Mouse (Mus musculus): Measurements from ENCODE around the gene Krtap1-5. TPM values are rescaled to one million over a fixed set of nuclear protein-coding genes. Genes with fewer than 3 reads are reported as not detected.

Gene Krtap1-5
- polyA plus RNA-seq, 1 experiment: not detected

DNA sequence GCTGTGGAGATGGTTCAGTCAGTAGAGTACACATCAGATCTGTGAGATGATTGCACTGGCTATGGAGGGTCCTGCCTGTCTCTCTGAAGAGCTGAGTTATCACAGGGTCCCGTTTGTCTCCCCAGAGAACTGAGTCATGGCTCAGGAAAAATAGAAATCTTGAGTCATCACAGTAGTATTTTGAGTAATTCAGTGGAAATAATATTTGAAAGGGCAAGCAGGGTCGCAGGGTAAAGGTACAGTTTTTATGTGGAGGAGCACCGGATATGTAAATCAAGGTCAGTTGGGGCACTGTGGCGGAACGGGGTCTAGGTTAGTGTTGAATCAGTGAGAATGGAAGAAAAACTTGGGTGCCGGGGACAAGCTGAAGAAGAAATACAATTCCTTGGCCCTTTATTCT is 18.2 kb downstream of the Krtap1-5 start:
- Histone ChIP-seq H3K27ac (replicated peaks; ENCODE audit: low read depth, low read length) (no peak overlapping the region), H3K4me3 (ENCODE audit: insufficient read depth, low read depth, low read length) (no peak overlapping the region), H3K4me1 (ENCODE audit: control insufficient read depth, insufficient read depth, insufficient read length, low read length) (no peaks in the 10 kb centered on the region)

DNA sequence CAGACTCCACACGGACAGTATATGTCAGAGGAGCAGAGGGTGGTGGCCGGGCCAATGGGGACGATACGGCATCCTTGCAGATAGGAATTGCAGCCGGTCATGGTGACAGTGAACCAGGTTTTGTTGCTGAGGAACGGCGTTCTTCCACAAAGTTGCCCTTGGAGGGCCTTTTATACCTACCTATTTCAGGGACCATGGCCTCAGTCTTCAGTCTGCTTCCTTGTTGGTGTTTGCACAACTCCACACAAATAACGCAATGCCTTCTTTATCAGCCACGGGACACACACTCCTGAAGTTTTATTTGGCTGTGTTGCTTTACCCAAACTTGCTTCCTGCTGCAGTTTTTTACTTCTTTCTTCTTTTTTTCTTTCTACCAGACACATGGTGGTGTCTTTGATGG is 21.4 kb downstream of the Krtap1-5 start, which contains the start of gene Gm11939:
Gene Gm11939 (minus strand): TSS at position 101 of the 400 bp plus-strand sequence.
- Histone ChIP-seq H3K4me1 (ENCODE audit: control insufficient read depth, insufficient read depth, insufficient read length, low read length) (no peaks in the 10 kb centered on the region), H3K27ac (replicated peaks; ENCODE audit: low read depth, low read length) (no peak within 1 kb of the TSS), H3K4me3 (ENCODE audit: insufficient read depth, low read depth, low read length) (no peak within 1 kb of the TSS)

DNA sequence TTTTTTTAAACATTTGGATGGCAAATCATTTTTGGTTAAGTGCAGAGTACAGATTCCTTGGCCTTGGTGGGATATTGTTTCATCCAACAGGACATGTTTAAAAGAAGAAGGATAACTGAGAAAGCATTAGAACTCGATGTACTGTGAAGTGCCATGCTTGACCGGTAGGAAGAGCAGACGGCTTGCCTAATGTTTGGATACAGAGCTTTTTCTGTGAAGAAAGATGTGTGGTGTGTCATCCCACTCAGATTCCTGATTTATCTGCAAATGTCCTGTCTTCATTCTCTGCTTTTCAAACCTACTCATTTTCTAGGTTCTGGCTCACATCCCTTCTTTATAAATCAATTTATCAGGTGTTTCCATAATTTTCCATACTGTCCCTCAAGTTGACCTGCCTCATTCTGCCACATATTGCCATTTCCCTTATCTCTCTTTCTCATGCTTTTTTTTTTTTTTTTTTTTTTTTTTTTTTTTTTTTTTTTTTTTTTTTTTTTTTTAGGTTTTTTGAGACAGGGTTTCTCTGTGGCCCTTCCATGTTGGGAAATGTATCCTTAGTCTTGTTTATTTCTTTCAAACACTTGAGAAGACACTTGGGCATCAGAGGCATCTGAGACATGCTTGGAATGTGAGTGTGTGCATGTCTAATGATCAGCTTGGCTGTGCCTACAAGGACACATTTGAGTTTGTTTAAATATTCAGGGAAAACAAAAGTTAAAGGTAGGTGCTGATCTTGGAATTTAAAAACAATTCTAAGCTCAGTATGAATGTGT is 22.7 kb downstream of the Krtap1-5 start:
- Histone ChIP-seq H3K4me1 (ENCODE audit: control insufficient read depth, insufficient read depth, insufficient read length, low read length) (no peaks in the 10 kb centered on the region), H3K4me3 (ENCODE audit: insufficient read depth, low read depth, low read length) (no peak overlapping the region), H3K27ac (replicated peaks; ENCODE audit: low read depth, low read length) (no peak overlapping the region)

DNA sequence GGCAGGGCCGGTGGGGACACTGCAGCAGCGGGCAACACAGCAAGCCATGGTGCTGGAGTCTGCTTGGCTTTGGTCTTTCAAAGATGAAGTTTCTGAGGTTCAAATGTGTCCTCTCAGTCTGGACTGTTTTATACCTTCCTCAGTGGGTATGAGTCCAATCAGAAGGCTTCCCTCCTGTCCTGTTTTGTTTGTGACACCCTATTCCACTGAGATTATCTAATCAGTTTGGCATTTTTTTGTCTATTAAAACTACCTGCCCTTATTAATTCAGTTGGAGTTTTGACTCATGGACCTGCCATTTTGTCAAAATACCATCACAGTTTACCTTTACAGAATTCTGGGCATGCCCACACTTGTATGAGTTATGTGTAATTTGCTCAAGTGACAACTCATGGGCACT is 24.1 kb downstream of the Krtap1-5 start, which contains the start of gene Krtap3-2:
Gene Krtap3-2 (minus strand): TSS at position 101 of the 400 bp plus-strand sequence.
- Histone ChIP-seq H3K27ac (replicated peaks; ENCODE audit: low read depth, low read length) (no peak within 1 kb of the TSS), H3K4me3 (ENCODE audit: insufficient read depth, low read depth, low read length) (no peak within 1 kb of the TSS)

DNA sequence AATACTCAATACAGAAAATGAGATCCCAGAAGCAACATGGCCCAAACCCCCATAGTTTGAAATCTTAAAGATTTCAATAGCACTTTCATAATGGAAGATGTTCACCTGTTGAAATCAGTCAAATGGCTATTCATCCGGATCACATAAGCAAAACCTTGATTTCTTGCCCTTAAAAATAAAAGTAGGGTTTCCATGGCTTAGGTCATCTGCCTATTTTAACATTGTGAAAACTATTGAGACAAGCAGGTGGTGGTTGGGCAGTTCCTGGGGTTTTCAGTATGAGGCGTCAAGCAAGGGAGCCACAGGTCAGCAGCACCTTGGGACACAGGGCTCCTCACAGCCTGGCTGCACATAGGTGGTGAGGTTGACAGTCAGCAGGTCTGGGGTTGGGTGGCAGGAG is 24.6 kb downstream of the Krtap1-5 start:
- Histone ChIP-seq H3K27ac (replicated peaks; ENCODE audit: low read depth, low read length) (no peak overlapping the region), H3K4me3 (ENCODE audit: insufficient read depth, low read depth, low read length) (no peak overlapping the region), H3K4me1 (ENCODE audit: control insufficient read depth, insufficient read depth, insufficient read length, low read length) (no peaks in the 10 kb centered on the region)

More for the DNA sequence above, 24.1 kb downstream of the Krtap1-5 start, which contains the start of gene Krtap3-2:
- no peaks in the 10 kb centered on the region for H3K4me1 ChIP-seq (ENCODE audit: control insufficient read depth, insufficient read depth, insufficient read length, low read length)

DNA sequence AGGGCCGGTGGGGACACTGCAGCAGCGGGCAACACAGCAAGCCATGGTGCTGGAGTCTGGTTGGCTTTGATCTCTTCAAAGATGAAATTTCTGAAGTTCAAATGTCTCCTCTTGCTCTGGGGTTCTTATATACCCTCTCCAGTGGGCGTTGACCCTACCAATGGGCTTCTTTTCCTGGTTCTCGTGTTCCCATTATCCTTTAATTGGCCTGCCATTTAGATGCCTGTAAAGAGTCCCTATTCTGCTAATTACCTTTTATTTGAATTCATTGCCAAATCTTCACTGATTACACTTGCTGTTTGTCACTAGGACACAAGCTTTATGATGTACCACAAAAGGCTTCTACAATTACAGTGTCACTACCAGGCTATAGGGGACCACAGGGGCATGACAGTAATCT is 30.1 kb downstream of the Krtap1-5 start, which contains the start of gene Krtap3-3:
Gene Krtap3-3 (minus strand): TSS at position 101 of the 400 bp plus-strand sequence.
- no peak within 1 kb of the TSS for H3K27ac ChIP-seq (replicated peaks; ENCODE audit: low read depth, low read length)
- no peak within 1 kb of the TSS for H3K4me3 ChIP-seq (ENCODE audit: insufficient read depth, low read depth, low read length)
- H3K4me1 ChIP-seq (ENCODE audit: control insufficient read depth, insufficient read depth, insufficient read length, low read length): no peaks in the 10 kb centered on the region

DNA sequence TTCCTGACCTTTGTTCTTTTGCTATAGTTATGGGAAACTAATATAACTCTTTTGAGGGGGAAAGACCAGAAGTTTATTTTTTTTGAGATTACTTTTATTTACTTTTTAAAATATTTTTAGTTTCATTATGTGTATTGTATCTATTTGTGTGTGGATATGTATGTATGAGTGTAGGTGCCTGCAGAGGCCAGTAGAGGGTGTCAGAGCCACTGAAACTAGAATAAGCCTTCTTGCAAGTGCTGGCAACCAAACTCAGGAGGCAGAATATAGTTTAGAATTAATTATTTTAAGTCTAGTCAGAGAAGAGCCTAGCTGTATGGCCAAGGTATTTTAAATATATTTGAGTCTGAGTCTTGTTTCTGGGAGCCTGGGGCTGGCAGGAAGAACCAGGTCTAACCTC is 32.9 kb downstream of the Krtap1-5 start:
- no peak overlapping the region for H3K27ac ChIP-seq (replicated peaks; ENCODE audit: low read depth, low read length)
- no peaks in the 10 kb centered on the region for H3K4me1 ChIP-seq (ENCODE audit: control insufficient read depth, insufficient read depth, insufficient read length, low read length)
- no peak overlapping the region for H3K4me3 ChIP-seq (ENCODE audit: insufficient read depth, low read depth, low read length)

DNA sequence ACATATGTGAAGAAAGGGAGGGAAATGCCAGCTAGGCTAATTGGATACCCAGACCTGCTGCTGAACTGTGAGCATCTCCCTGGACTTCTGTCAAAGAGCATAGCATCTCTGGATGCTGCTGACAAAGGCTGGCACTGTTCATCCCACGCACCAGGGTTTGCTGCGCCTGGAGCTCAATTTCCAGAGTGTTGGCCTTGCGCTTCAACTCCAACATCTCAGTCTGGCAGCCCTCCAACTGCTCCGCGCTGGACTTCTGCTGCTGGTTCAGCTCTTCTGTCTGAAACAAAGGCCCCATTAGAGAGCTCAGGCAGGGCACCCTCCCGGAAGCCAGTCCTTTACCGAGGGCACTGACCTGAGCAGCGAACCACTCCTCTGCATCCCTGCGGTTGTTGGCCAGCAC is 41.1 kb downstream of the Krtap1-5 start:
- no peak overlapping the region for H3K27ac ChIP-seq (replicated peaks; ENCODE audit: low read depth, low read length)
- no peaks in the 10 kb centered on the region for H3K4me1 ChIP-seq (ENCODE audit: control insufficient read depth, insufficient read depth, insufficient read length, low read length)
- H3K4me3 ChIP-seq (ENCODE audit: insufficient read depth, low read depth, low read length): no peak overlapping the region

Other genes with a start within 250 kb of the Krtap1-5 start
- not detected in 2 replicates for gene Krt26, start 243.1 kb downstream of the Krtap1-5 start, polyA plus RNA-seq (2012; ENCODE audit: insufficient read depth, insufficient read length, missing spikeins)
- gene Krt27, start 229.9 kb downstream of the Krtap1-5 start, polyA plus RNA-seq (2012; ENCODE audit: insufficient read depth, insufficient read length, missing spikeins): not detected in 2 replicates
- not detected in 2 replicates for gene Krt28, start 206.1 kb downstream of the Krtap1-5 start, polyA plus RNA-seq (2012; ENCODE audit: insufficient read depth, insufficient read length, missing spikeins)
- 19.3 and 23.2 TPM in 2 replicates for gene Krt10, start 191.7 kb downstream of the Krtap1-5 start, polyA plus RNA-seq (2012; ENCODE audit: insufficient read depth, insufficient read length, missing spikeins)
- gene Krt12, start 158.8 kb downstream of the Krtap1-5 start, polyA plus RNA-seq (2012; ENCODE audit: insufficient read depth, insufficient read length, missing spikeins): not detected in 2 replicates
- not detected in 2 replicates for gene Krt20, start 142.9 kb downstream of the Krtap1-5 start, polyA plus RNA-seq (2012; ENCODE audit: insufficient read depth, insufficient read length, missing spikeins)
- gene Krt23, start 87.9 kb downstream of the Krtap1-5 start, polyA plus RNA-seq (2012; ENCODE audit: insufficient read depth, insufficient read length, missing spikeins): not detected in 2 replicates
- not detected in 2 replicates for gene Krt39, start 59.7 kb downstream of the Krtap1-5 start, polyA plus RNA-seq (2012; ENCODE audit: insufficient read depth, insufficient read length, missing spikeins)
- gene Krt40, start 37.9 kb downstream of the Krtap1-5 start, polyA plus RNA-seq (2012; ENCODE audit: insufficient read depth, insufficient read length, missing spikeins): not detected in 2 replicates
- gene Krtap3-3, start 30.2 kb downstream of the Krtap1-5 start, polyA plus RNA-seq (2012; ENCODE audit: insufficient read depth, insufficient read length, missing spikeins): not detected in 2 replicates
- not detected in 2 replicates for gene Krtap3-2, start 24.2 kb downstream of the Krtap1-5 start, polyA plus RNA-seq (2012; ENCODE audit: insufficient read depth, insufficient read length, missing spikeins)
- not detected in 2 replicates for gene Gm11939, start 21.6 kb downstream of the Krtap1-5 start, polyA plus RNA-seq (2012; ENCODE audit: insufficient read depth, insufficient read length, missing spikeins)
- not detected in 2 replicates for gene Krtap3-1, start 14.4 kb downstream of the Krtap1-5 start, polyA plus RNA-seq (2012; ENCODE audit: insufficient read depth, insufficient read length, missing spikeins)
- not detected in 2 replicates for gene Krtap1-4, start 2.6 kb upstream of the Krtap1-5 start, polyA plus RNA-seq (2012; ENCODE audit: insufficient read depth, insufficient read length, missing spikeins)
- gene Krtap1-3, start 10.3 kb upstream of the Krtap1-5 start, polyA plus RNA-seq (2012; ENCODE audit: insufficient read depth, insufficient read length, missing spikeins): not detected in 2 replicates
- gene Krtap9-3, start 17.1 kb upstream of the Krtap1-5 start, polyA plus RNA-seq (2012; ENCODE audit: insufficient read depth, insufficient read length, missing spikeins): not detected in 2 replicates
- gene Gm11938, start 22.3 kb upstream of the Krtap1-5 start, polyA plus RNA-seq (2012; ENCODE audit: insufficient read depth, insufficient read length, missing spikeins): not detected in 2 replicates
- gene Gm11937, start 29.2 kb upstream of the Krtap1-5 start, polyA plus RNA-seq (2012; ENCODE audit: insufficient read depth, insufficient read length, missing spikeins): not detected in 2 replicates
- not detected in 2 replicates for gene Krtap2-4, start 33.8 kb upstream of the Krtap1-5 start, polyA plus RNA-seq (2012; ENCODE audit: insufficient read depth, insufficient read length, missing spikeins)
- gene Gm11562, start 39.4 kb upstream of the Krtap1-5 start, polyA plus RNA-seq (2012; ENCODE audit: insufficient read depth, insufficient read length, missing spikeins): not detected in 2 replicates
- not detected in 2 replicates for gene Krtap4-1, start 47.2 kb upstream of the Krtap1-5 start, polyA plus RNA-seq (2012; ENCODE audit: insufficient read depth, insufficient read length, missing spikeins)
- not detected in 2 replicates for gene Krtap4-2, start 54.1 kb upstream of the Krtap1-5 start, polyA plus RNA-seq (2012; ENCODE audit: insufficient read depth, insufficient read length, missing spikeins)
- gene Krtap4-7, start 63.1 kb upstream of the Krtap1-5 start, polyA plus RNA-seq (2012; ENCODE audit: insufficient read depth, insufficient read length, missing spikeins): not detected in 2 replicates
- gene Gm11555, start 69.2 kb upstream of the Krtap1-5 start, polyA plus RNA-seq (2012; ENCODE audit: insufficient read depth, insufficient read length, missing spikeins): not detected in 2 replicates
- not detected in 2 replicates for gene Gm11563, start 77.9 kb upstream of the Krtap1-5 start, polyA plus RNA-seq (2012; ENCODE audit: insufficient read depth, insufficient read length, missing spikeins)
- not detected in 2 replicates for gene Krtap4-6, start 84.9 kb upstream of the Krtap1-5 start, polyA plus RNA-seq (2012; ENCODE audit: insufficient read depth, insufficient read length, missing spikeins)
- gene Gm14190, start 109.7 kb upstream of the Krtap1-5 start, polyA plus RNA-seq (2012; ENCODE audit: insufficient read depth, insufficient read length, missing spikeins): not detected in 2 replicates
- gene Gm14180, start 153.3 kb upstream of the Krtap1-5 start, polyA plus RNA-seq (2012; ENCODE audit: insufficient read depth, insufficient read length, missing spikeins): not detected in 2 replicates
- not detected in 2 replicates for gene Gm11595, start 191.9 kb upstream of the Krtap1-5 start, polyA plus RNA-seq (2012; ENCODE audit: insufficient read depth, insufficient read length, missing spikeins)
- gene Krtap4-8, start 199.7 kb upstream of the Krtap1-5 start, polyA plus RNA-seq (2012; ENCODE audit: insufficient read depth, insufficient read length, missing spikeins): not detected in 2 replicates
- gene Krtap4-9, start 204.2 kb upstream of the Krtap1-5 start, polyA plus RNA-seq (2012; ENCODE audit: insufficient read depth, insufficient read length, missing spikeins): not detected in 2 replicates
- not detected in 2 replicates for gene Gm11596, start 212.5 kb upstream of the Krtap1-5 start, polyA plus RNA-seq (2012; ENCODE audit: insufficient read depth, insufficient read length, missing spikeins)
- gene Gm11569, start 217.9 kb upstream of the Krtap1-5 start, polyA plus RNA-seq (2012; ENCODE audit: insufficient read depth, insufficient read length, missing spikeins): not detected in 2 replicates
- not detected in 2 replicates for gene Gm11554, start 223.4 kb upstream of the Krtap1-5 start, polyA plus RNA-seq (2012; ENCODE audit: insufficient read depth, insufficient read length, missing spikeins)
- gene Krtap4-13, start 228.9 kb upstream of the Krtap1-5 start, polyA plus RNA-seq (2012; ENCODE audit: insufficient read depth, insufficient read length, missing spikeins): not detected in 2 replicates
- not detected in 2 replicates for gene Gm11564, start 234.7 kb upstream of the Krtap1-5 start, polyA plus RNA-seq (2012; ENCODE audit: insufficient read depth, insufficient read length, missing spikeins)